Mouse (Mus musculus): Measurements from ENCODE around the gene Usp24. TPM values are rescaled to one million over a fixed set of nuclear protein-coding genes. Genes with fewer than 3 reads are reported as not detected.
A peak's percentile ranks its signal among the peaks of the same experiment; 100 is the strongest.

Gene Usp24
- polyA plus RNA-seq, 1 experiment from 2014 or later = 12.5 TPM

DNA sequence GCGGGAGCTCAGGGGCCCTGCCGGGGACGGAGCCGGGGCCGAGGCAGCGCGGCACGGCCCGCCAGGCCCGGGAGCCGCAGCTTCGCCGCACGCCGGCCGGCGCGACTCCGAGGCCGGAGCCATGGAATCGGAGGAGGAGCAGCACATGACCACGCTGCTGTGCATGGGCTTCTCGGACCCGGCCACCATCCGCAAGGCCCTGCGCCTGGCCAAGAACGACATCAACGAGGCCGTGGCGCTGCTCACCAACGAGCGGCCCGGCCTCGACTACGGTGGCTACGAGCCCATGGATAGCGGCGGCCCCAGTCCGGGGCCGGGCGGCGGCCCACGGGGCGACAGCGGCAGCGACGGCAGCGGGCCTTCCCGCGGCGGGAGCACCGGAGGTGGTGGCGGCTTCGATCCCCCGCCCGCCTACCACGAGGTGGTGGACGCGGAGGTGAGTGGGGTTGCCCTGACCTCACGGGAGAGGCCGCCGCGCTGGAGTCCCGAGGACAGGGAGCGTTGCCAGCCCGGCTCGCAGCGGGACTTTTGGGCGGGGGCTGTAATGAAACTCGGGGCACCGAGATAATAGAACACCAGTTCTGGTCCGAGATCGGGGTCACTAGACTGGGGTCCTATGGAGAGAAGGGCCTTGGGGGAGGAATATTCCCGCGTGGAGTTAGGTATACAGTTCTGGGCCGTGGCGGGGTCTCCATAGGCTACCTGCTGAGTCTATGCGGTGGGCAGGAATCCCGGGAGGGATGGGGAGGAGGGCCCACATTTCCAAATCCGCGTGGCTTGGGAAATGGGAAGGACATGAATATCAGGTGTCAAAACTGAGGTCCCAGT lies 552 bp downstream of the Usp24 start:
- Histone ChIP-seq H3K27ac (ENCODE audit: low read depth, low read length) (peak overlapping the region; percentile 93), H3K27me3 (ENCODE audit: control insufficient read depth, insufficient read depth, low read length) (no peaks in the 10 kb centered on the region), H3K4me2 (replicated peaks; ENCODE audit: low read depth, low read length) (peak overlapping the region; percentile 82), H3K36me3 (ENCODE audit: control insufficient read depth, insufficient read depth, low read length) (no peaks in the 10 kb centered on the region), H3K4me3 (ENCODE audit: low read depth, low read length) (peak overlapping the region; percentile 95), H3K9ac (ENCODE audit: low read depth, low read length) (peak overlapping the region; percentile 98), H3K9me3 (ENCODE audit: control insufficient read depth, low read length) (no peaks in the 10 kb centered on the region), H3K4me1 (replicated peaks; ENCODE audit: control insufficient read depth, insufficient read depth, low read length) (peaks cover 3% of the 10 kb centered on the region; the same call in 1 of the 2 replicates)
- ATAC-seq (ENCODE audit: low FRiP score) = peak; percentile 83
- DNase-seq (ENCODE audit: low spot score) = peak; percentile 73
- WGBS = under 1% methylated on average over 63 of the region's 81 CpGs

DNA sequence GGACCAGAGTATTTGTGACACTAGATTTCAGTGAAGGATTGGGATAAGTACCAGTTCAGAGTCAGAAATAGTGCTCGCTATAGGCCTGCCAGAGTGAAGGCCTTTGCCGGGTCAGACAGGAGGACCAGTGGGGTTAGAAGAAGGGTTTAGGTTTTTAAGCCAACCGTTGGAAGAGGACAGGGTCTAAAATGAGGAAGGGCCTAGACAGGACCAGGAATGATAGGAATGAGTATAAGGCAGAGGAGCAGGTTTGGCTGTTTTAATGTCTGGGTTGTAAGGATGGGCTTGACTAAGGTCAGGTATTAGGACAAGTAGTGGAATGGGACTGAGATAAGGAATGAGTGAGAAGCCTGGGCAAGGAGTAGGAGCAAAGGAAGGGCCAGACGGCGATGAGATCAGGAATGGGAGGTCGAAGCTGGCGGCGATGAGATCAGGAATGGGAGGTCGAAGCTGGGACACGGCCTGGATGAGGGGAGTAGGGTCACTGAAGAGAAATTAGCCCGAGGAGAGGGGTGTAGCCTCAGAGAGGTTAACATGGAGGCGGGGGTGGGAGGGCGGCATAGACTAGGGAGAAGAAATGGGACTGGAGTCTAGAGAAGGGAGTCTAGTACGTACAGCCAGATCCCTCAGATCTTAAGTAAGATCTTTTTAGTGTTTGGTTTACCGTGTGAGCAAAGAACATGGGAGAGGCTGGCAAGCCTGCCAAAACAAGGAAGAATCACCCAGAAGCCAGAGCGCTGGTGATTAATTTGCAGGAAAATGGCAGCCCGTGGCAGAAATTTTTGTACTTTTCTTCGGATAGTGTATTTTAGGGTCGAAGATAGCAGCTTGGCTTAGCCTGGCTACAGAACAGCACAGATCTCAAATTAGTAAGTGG lies 1.4 kb downstream of the Usp24 start:
- H3K9ac ChIP-seq (ENCODE audit: low read depth, low read length) = peak overlapping the region; percentile 98
- WGBS = 20% methylated on average over 19 of the region's 19 CpGs
- H3K9me3 ChIP-seq (ENCODE audit: control insufficient read depth, low read length) = no peaks in the 10 kb centered on the region
- DNase-seq (ENCODE audit: low spot score) = peak; percentile 67
- H3K4me3 ChIP-seq (ENCODE audit: low read depth, low read length) = peak overlapping the region; percentile 95
- 0 out of 2 replicates have a peak overlapping the region, but pooled peaks have one; percentile 24 for H3K27ac ChIP-seq (ENCODE audit: low read depth, low read length)
- no peaks in the 10 kb centered on the region for H3K27me3 ChIP-seq (ENCODE audit: control insufficient read depth, insufficient read depth, low read length)
- peak overlapping the region; percentile 82 for H3K4me2 ChIP-seq (replicated peaks; ENCODE audit: low read depth, low read length)
- peak; percentile 31; the same call in 1 of the 2 replicates for ATAC-seq (ENCODE audit: low FRiP score)
- no peaks in the 10 kb centered on the region for H3K36me3 ChIP-seq (ENCODE audit: control insufficient read depth, insufficient read depth, low read length)
- peaks cover 3% of the 10 kb centered on the region; the same call in 1 of the 2 replicates for H3K4me1 ChIP-seq (replicated peaks; ENCODE audit: control insufficient read depth, insufficient read depth, low read length)

DNA sequence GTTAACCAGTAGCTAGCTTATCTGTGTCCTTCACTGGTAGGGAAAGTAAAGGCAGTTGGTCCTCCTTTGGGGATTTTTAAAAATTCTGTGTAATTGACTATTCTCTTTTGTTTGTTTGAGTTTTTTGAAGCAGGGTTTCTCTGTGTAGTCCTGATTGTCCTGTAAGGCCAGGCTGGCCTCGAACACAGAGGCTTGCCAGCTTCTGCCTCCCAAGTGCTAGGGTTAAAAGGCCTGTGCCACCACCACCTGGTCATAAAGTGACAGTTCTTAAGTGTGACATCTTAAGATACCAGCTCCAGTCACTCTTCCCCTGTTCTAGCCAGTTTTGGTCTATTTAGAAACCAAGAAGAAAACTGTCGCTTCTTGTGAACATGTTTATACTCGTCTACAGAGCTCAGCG lies 2.2 kb downstream of the Usp24 start:
- Histone ChIP-seq H3K27ac (ENCODE audit: low read depth, low read length) (no peak overlapping the region), H3K36me3 (ENCODE audit: control insufficient read depth, insufficient read depth, low read length) (no peaks in the 10 kb centered on the region), H3K4me3 (ENCODE audit: low read depth, low read length) (no peak overlapping the region; the same call in 1 of the 2 replicates), H3K9me3 (ENCODE audit: control insufficient read depth, low read length) (no peaks in the 10 kb centered on the region), H3K4me2 (replicated peaks; ENCODE audit: low read depth, low read length) (peak overlapping the region; percentile 82; the same call in 1 of the 2 replicates), H3K27me3 (ENCODE audit: control insufficient read depth, insufficient read depth, low read length) (no peaks in the 10 kb centered on the region), H3K9ac (ENCODE audit: low read depth, low read length) (no peak overlapping the region; the same call in 1 of the 2 replicates), H3K4me1 (replicated peaks; ENCODE audit: control insufficient read depth, insufficient read depth, low read length) (peaks cover 3% of the 10 kb centered on the region; the same call in 1 of the 2 replicates)
- 89% methylated on average over 4 of the region's 4 CpGs for WGBS
- ATAC-seq (ENCODE audit: low FRiP score) (no peak), DNase-seq (ENCODE audit: low spot score) (no peak)

DNA sequence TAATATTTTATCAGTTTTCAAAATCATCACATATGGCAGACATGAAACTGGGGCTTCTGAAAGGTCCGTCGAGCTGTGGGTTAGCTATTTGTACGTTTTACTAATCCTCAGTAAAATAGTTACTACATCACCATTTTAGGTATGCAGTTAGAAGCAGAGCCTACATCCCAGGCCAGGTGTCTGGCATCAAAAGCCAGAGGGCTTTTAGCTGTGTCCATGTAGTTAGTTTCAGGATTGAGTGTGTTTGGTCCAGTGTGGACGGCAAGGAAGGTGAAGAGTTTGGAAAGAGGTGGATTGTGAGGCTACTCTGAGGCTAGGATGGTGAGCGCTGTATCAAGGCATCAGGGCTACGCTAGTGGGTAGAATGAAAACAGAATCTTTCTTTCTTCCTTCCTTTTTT lies 3.0 kb downstream of the Usp24 start:
- Histone ChIP-seq H3K9me3 (ENCODE audit: control insufficient read depth, low read length) (no peaks in the 10 kb centered on the region), H3K9ac (ENCODE audit: low read depth, low read length) (no peak overlapping the region), H3K27ac (ENCODE audit: low read depth, low read length) (no peak overlapping the region), H3K4me2 (replicated peaks; ENCODE audit: low read depth, low read length) (no peak overlapping the region), H3K4me1 (replicated peaks; ENCODE audit: control insufficient read depth, insufficient read depth, low read length) (peaks cover 3% of the 10 kb centered on the region; the same call in 1 of the 2 replicates), H3K36me3 (ENCODE audit: control insufficient read depth, insufficient read depth, low read length) (no peaks in the 10 kb centered on the region), H3K27me3 (ENCODE audit: control insufficient read depth, insufficient read depth, low read length) (no peaks in the 10 kb centered on the region), H3K4me3 (ENCODE audit: low read depth, low read length) (no peak overlapping the region)
- ATAC-seq (ENCODE audit: low FRiP score) (no peak), DNase-seq (ENCODE audit: low spot score) (no peak)
- WGBS = 89% methylated on average over 6 of the region's 6 CpGs

DNA sequence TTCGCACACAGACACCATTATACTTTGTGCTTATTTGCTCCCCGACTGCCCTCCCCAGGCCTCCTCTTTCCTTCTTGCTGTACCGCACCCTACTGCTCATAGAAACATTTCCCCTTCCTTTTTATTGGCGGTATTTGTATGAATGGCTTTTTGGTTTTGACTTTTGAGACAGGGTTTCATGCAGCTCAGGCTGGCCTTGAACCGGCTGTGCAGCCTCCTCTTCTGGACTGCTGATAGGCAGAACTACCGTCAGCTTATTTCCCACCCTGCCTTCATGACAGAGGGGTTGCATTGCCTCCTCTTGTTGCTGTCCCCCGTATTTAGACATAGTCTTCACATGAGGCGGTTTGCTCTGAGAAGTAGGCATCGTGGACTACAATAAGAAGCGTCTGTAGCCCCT lies 6.8 kb downstream of the Usp24 start:
- H3K9me3 ChIP-seq (ENCODE audit: control insufficient read depth, low read length) = no peaks in the 10 kb centered on the region
- no peaks in the 10 kb centered on the region for H3K36me3 ChIP-seq (ENCODE audit: control insufficient read depth, insufficient read depth, low read length)
- WGBS = 92% methylated on average over 10 of the region's 10 CpGs
- no peaks in the 10 kb centered on the region for H3K27me3 ChIP-seq (ENCODE audit: control insufficient read depth, insufficient read depth, low read length)
- no peak overlapping the region for H3K4me2 ChIP-seq (replicated peaks; ENCODE audit: low read depth, low read length)
- ATAC-seq (ENCODE audit: low FRiP score) (no peak), DNase-seq (ENCODE audit: low spot score) (no peak)
- no peaks in the 10 kb centered on the region for H3K4me1 ChIP-seq (replicated peaks; ENCODE audit: control insufficient read depth, insufficient read depth, low read length)
- no peak overlapping the region for H3K9ac ChIP-seq (ENCODE audit: low read depth, low read length)
- no peak overlapping the region for H3K27ac ChIP-seq (ENCODE audit: low read depth, low read length)
- no peak overlapping the region for H3K4me3 ChIP-seq (ENCODE audit: low read depth, low read length)

DNA sequence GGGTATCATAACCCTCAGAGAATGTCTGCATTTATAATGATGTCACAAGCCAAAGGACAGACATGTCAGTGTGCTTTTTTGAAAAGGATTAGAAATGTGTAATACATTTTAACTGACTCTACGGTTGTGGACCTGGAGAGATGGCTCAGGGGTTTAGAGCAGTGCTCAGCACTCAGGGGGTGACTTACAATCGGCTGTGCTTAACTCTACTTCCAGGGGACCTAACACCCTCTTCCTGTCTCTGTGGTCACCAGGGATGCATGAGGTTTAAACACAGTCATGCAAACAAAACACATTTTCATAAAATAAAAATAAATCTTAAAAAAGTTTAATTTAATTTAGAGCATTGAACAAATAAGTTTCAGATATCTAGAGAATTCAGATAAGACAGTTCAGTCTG lies 7.3 kb downstream of the Usp24 start:
- no peak overlapping the region for H3K9ac ChIP-seq (ENCODE audit: low read depth, low read length)
- no peak overlapping the region for H3K27ac ChIP-seq (ENCODE audit: low read depth, low read length)
- no peaks in the 10 kb centered on the region for H3K4me1 ChIP-seq (replicated peaks; ENCODE audit: control insufficient read depth, insufficient read depth, low read length)
- no peak overlapping the region for H3K4me2 ChIP-seq (replicated peaks; ENCODE audit: low read depth, low read length)
- no peaks in the 10 kb centered on the region for H3K9me3 ChIP-seq (ENCODE audit: control insufficient read depth, low read length)
- no peak for DNase-seq (ENCODE audit: low spot score)
- H3K4me3 ChIP-seq (ENCODE audit: low read depth, low read length) = no peak overlapping the region
- WGBS = 84% methylated on average over 2 of the region's 2 CpGs
- ATAC-seq (ENCODE audit: low FRiP score) = no peak
- H3K27me3 ChIP-seq (ENCODE audit: control insufficient read depth, insufficient read depth, low read length) = no peaks in the 10 kb centered on the region
- no peaks in the 10 kb centered on the region for H3K36me3 ChIP-seq (ENCODE audit: control insufficient read depth, insufficient read depth, low read length)

DNA sequence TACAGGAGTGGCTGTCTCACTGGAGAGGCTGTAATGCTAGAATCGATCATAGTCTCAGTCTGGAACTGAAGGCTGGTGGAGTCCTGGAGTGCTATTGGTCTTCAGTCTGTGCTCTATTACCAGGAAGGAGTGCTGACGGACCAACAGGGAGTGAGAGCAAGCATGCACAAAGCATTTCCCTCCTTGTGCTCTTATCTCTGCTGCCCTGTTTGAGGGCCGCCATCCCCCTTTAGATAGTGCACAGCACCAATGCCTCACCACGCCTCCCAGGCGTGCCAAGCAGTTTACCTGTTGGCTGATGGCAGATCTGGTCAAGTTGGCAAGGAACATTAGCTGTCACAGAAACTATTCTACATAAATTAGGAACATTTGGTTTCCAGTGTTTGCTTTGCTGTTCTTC lies 11.4 kb downstream of the Usp24 start:
- Histone ChIP-seq H3K4me2 (replicated peaks; ENCODE audit: low read depth, low read length) (no peak overlapping the region), H3K27ac (ENCODE audit: low read depth, low read length) (no peak overlapping the region), H3K9me3 (ENCODE audit: control insufficient read depth, low read length) (no peaks in the 10 kb centered on the region), H3K4me3 (ENCODE audit: low read depth, low read length) (no peak overlapping the region), H3K27me3 (ENCODE audit: control insufficient read depth, insufficient read depth, low read length) (no peaks in the 10 kb centered on the region), H3K4me1 (replicated peaks; ENCODE audit: control insufficient read depth, insufficient read depth, low read length) (no peaks in the 10 kb centered on the region), H3K36me3 (ENCODE audit: control insufficient read depth, insufficient read depth, low read length) (no peaks in the 10 kb centered on the region), H3K9ac (ENCODE audit: low read depth, low read length) (no peak overlapping the region)
- ATAC-seq (ENCODE audit: low FRiP score) = no peak
- DNase-seq (ENCODE audit: low spot score) = no peak
- 89% methylated on average over 5 of the region's 5 CpGs for WGBS

DNA sequence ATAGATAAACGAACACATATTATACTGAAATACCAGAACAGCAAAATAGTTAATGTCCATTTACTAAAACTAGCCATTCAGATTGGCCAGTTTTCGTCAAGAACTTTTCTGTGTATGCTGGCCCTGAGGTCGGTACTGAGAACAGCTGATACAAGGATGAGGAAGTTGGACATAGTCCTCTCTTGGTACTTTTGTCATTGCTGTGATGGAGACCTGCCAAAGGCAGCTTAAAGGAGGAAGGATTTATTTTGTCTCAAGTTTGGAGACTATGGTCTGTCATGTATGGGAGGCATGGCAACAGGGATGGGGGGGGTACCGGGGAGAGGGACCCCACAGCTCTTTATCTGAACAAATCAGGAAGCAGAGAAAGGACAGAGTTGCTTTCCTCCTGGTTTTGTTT lies 12.7 kb downstream of the Usp24 start:
- WGBS = 92% methylated on average over 4 of the region's 4 CpGs
- ATAC-seq (ENCODE audit: low FRiP score) = no peak
- no peaks in the 10 kb centered on the region for H3K9me3 ChIP-seq (ENCODE audit: control insufficient read depth, low read length)

More for the DNA sequence above, 12.7 kb downstream of the Usp24 start:
- no peak for DNase-seq (ENCODE audit: low spot score)
- Histone ChIP-seq H3K27me3 (ENCODE audit: control insufficient read depth, insufficient read depth, low read length) (no peaks in the 10 kb centered on the region), H3K4me3 (ENCODE audit: low read depth, low read length) (no peak overlapping the region), H3K36me3 (ENCODE audit: control insufficient read depth, insufficient read depth, low read length) (no peaks in the 10 kb centered on the region), H3K9ac (ENCODE audit: low read depth, low read length) (no peak overlapping the region), H3K4me1 (replicated peaks; ENCODE audit: control insufficient read depth, insufficient read depth, low read length) (no peaks in the 10 kb centered on the region), H3K27ac (ENCODE audit: low read depth, low read length) (no peak overlapping the region), H3K4me2 (replicated peaks; ENCODE audit: low read depth, low read length) (no peak overlapping the region)
